Mouse (Mus musculus) kidney, adult 9 months (tissue): ENCODE data around the gene Rnf185.

Experiments used
- DNase-seq: peaks from one replicate; pipeline ENCODE4 v3.0.0; 2022

Gene Rnf185

GRCm38 (mm10) chr11:3392526-3392925 lies 59.6 kb downstream of the Rnf185 start:
- DNase-seq = peak; percentile 45

GRCm38 (mm10) chr11:3390789-3391188 lies 61.4 kb downstream of the Rnf185 start:
- no peak for DNase-seq

- no peak for DNase-seq
Observed at GRCm38 (mm10) chr11:3389996-3390395, 62.2 kb downstream of the Rnf185 start.

GRCm38 (mm10) chr11:3387482-3388196 lies 64.5 kb downstream of the Rnf185 start:
- no peak for DNase-seq

- DNase-seq = peak; percentile 90
Observed at GRCm38 (mm10) chr11:3386941-3387368, 65.2 kb downstream of the Rnf185 start.

GRCm38 (mm10) chr11:3382602-3383594 lies 69.3 kb downstream of the Rnf185 start:
- no peak for DNase-seq

GRCm38 (mm10) chr11:3381148-3381814 lies 70.9 kb downstream of the Rnf185 start:
- no peak for DNase-seq

- no peak for DNase-seq
Observed at GRCm38 (mm10) chr11:3379427-3379826, 72.7 kb downstream of the Rnf185 start.

- no peak for DNase-seq
Observed at GRCm38 (mm10) chr11:3374741-3375140, 77.4 kb downstream of the Rnf185 start.

- DNase-seq = no peak
Observed at GRCm38 (mm10) chr11:3374293-3374645, 77.9 kb downstream of the Rnf185 start.

GRCm38 (mm10) chr11:3373591-3374292 lies 78.4 kb downstream of the Rnf185 start:
- DNase-seq = peak; percentile 24

GRCm38 (mm10) chr11:3371599-3372295 lies 80.4 kb downstream of the Rnf185 start:
- DNase-seq = no peak

GRCm38 (mm10) chr11:3370928-3371598 lies 81.1 kb downstream of the Rnf185 start:
- peak; percentile 79 for DNase-seq

- DNase-seq = no peak
Observed at GRCm38 (mm10) chr11:3370162-3370561, 82.0 kb downstream of the Rnf185 start.

- DNase-seq = no peak
Observed at GRCm38 (mm10) chr11:3369449-3369848, 82.7 kb downstream of the Rnf185 start.

GRCm38 (mm10) chr11:3368983-3369382 lies 83.2 kb downstream of the Rnf185 start:
- DNase-seq = no peak

- DNase-seq = no peak
Observed at GRCm38 (mm10) chr11:3366411-3366810, 85.8 kb downstream of the Rnf185 start.
